In the genomic region with DNA sequence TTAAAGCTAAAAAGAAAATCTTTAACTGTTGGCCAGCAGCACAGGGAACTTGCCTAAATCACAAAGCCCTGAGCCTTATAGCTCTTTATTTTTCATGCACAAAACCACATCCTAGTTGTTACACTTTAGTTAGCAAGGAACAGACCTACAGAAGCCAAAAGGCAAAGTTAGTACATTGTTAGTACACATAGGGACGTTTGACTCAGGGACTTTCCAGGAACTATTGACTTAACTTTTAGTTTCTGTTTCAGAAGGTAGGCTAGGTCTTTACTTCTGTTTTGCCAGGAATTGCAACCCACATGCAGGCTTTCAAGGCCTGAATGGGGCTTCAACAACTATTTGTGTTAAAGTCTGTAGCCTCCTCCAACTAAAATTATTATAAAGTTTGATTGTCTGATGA, we compare ENCODE assay signal across 21 mouse cellular contexts.
A peak's percentile ranks its signal among the peaks of the same experiment; 100 is the strongest.
DNase-seq lines count a peak whose midpoint lies in the region; ATAC-seq and TF ChIP-seq lines count a peak whose summit lies in the region.
"Had no signal": no experiment of that assay in that cellular context is flagged by ENCODE, and none has a peak within 500 bp of the region (broad histone marks: within the 10 kb centered on the region; RNA-seq: fewer than 3 reads in every experiment).

No protein-coding gene starts in this region.

- peak; percentile 72 for ATAC-seq in CD4-positive, CD25-positive, alpha-beta regulatory T cell, adult 4 months
- ATAC-seq in hematopoietic stem cell, adult 5-6 weeks (replicated peaks in 1 of 2; ENCODE audit: insufficient read depth in 1 of 2, low FRiP score in 2 of 2, low TSS enrichment in 1 of 2, low read depth in 1 of 2, poor library complexity in 2 of 2, severe bottlenecking in 2 of 2) = peak; percentile 58 to 82; a peak in 3 of 4 replicates
- peak; percentile 86 for ATAC-seq in inflammation-experienced regulatory T-cells, adult 6 months
- ATAC-seq: forebrain, embryonic 13.5 days; forebrain, embryonic 15.5 days; forebrain, postnatal 0 days had no signal

- H3K27me3 ChIP-seq in CH12.LX (replicated peaks) = no peaks in the 10 kb centered on the region
- no peaks in the 10 kb centered on the region for H3K27me3 ChIP-seq in heart, adult 2 months (ENCODE audit: control insufficient read depth, insufficient read depth, low read length)
- H3K27me3 ChIP-seq: embryonic facial prominence, embryonic 12.5 days; forebrain, embryonic 13.5 days; forebrain, embryonic 15.5 days had no signal

- no peak for TF ChIP-seq CTCF in CH12.LX (conservative IDR thresholded peaks at IDR 0.05 in 1 of 2, IDR thresholded peaks at IDR 0.05 in 1 of 2; ENCODE audit: low read depth in 2 of 2, low read length in 2 of 2)
- TF ChIP-seq CTCF in heart, adult 2 months (IDR thresholded peaks at IDR 0.05) = no peak

- H3K9ac ChIP-seq in CH12.LX (ENCODE audit: insufficient read depth, low read depth) = no peak overlapping the region
- no peak overlapping the region for H3K9ac ChIP-seq in heart, adult 2 months (ENCODE audit: low read depth, low read length)
- H3K9ac ChIP-seq: embryonic facial prominence, embryonic 12.5 days; forebrain, embryonic 13.5 days; forebrain, embryonic 15.5 days; forebrain, postnatal 0 days had no signal

- no peak for TF ChIP-seq POLR2A in CH12.LX (IDR thresholded peaks at IDR 0.05; ENCODE audit: low read depth, low read length)
- TF ChIP-seq POLR2A in heart, adult 2 months (IDR thresholded peaks at IDR 0.05; ENCODE audit: insufficient read depth, low read depth, low read length) = no peak

- peak; percentile 80 for TF ChIP-seq EP300 in CH12.LX (IDR thresholded peaks at IDR 0.05; ENCODE audit: low read length)
- TF ChIP-seq EP300 in heart, adult 2 months (IDR thresholded peaks at IDR 0.05; ENCODE audit: insufficient read depth, low read depth, low read length) = no peak

- peak overlapping the region; percentile 57 for H3K4me2 ChIP-seq in CH12.LX (ENCODE audit: insufficient read depth, low read depth, poor library complexity, severe bottlenecking)
- H3K4me2 ChIP-seq: embryonic facial prominence, embryonic 12.5 days; forebrain, embryonic 13.5 days; forebrain, embryonic 15.5 days had no signal

- no peak overlapping the region for H3K4me3 ChIP-seq in CH12.LX (replicated peaks in 1 of 3; ENCODE audit: low read depth in 2 of 3, low read length in 2 of 3, poor library complexity in 1 of 3)
- no peak overlapping the region for H3K4me3 ChIP-seq in heart, adult 2 months
- H3K4me3 ChIP-seq: embryonic facial prominence, embryonic 10.5 days; embryonic facial prominence, embryonic 12.5 days; forebrain, embryonic 13.5 days; forebrain, embryonic 15.5 days had no signal

- intact Hi-C loops in heart, adult 2 months (cut with DNase I) = no loop called here

- peak; percentile 55 for DNase-seq in CH12.LX (ENCODE audit: extremely low read depth)
- no peak for DNase-seq in left cerebral cortex, adult 18-20 months (ENCODE audit: low spot score in 2 of 2)
- no peak for DNase-seq in heart, adult 2 months
- DNase-seq in spleen, postnatal 36 days (ENCODE audit: low spot score in 2 of 2) = no peak
- no peak for DNase-seq in cerebellum, postnatal 14 days
- DNase-seq: adrenal gland, adult 8-10 months; adrenal gland, postnatal 14 days; adrenal gland, postnatal 36 days; cerebellum, adult 11-12 months; cerebellum, adult 2 months; cerebellum, adult 9-10 months; cerebellum, postnatal 10 days; cerebellum, postnatal 36 days; forebrain, postnatal 0 days had no signal

- in situ Hi-C loops in CH12.LX (cut with MboI; ENCODE audit: low pct_ligation_motif_present, low pct_unique_long_range_greater_than_20kb, low sequenced_read_pairs) = no loop called here

- dilution Hi-C loops in CH12.LX (cut with MboI; ENCODE audit: extremely low pct_ligation_motif_present, extremely low pct_unique_long_range_greater_than_20kb, low sequenced_read_pairs) = no loop called here

- no peaks in the 10 kb centered on the region for H3K36me3 ChIP-seq in CH12.LX (replicated peaks in 1 of 2; ENCODE audit: control insufficient read depth in 1 of 2, insufficient read depth in 1 of 2, low read length in 1 of 2)
- H3K36me3 ChIP-seq in heart, adult 2 months (ENCODE audit: control insufficient read depth, insufficient read depth, low read length) = no peaks in the 10 kb centered on the region
- H3K36me3 ChIP-seq: embryonic facial prominence, embryonic 10.5 days; embryonic facial prominence, embryonic 12.5 days; forebrain, embryonic 15.5 days had no signal

- no peak overlapping the region for H3K27ac ChIP-seq in CH12.LX (ENCODE audit: insufficient read depth, low read depth)
- H3K27ac ChIP-seq in heart, adult 2 months = no peak overlapping the region
- H3K27ac ChIP-seq: embryonic facial prominence, embryonic 10.5 days; embryonic facial prominence, embryonic 12.5 days; forebrain, embryonic 13.5 days; forebrain, embryonic 15.5 days had no signal

- H3K4me1 ChIP-seq in CH12.LX (ENCODE audit: control insufficient read depth in 1 of 2, insufficient read depth in 2 of 2) = peaks cover 2 to 19% of the 10 kb centered on the region in 2 experiments; a peak in 3 of 4 replicates
- H3K4me1 ChIP-seq in heart, adult 2 months (ENCODE audit: control insufficient read depth, insufficient read depth, low read length) = no peaks in the 10 kb centered on the region
- H3K4me1 ChIP-seq: embryonic facial prominence, embryonic 10.5 days; embryonic facial prominence, embryonic 12.5 days; forebrain, embryonic 13.5 days; forebrain, embryonic 15.5 days had no signal

- 35% methylated on average over 1 of the region's 1 CpGs for WGBS in heart, adult 2 months

- TF ChIP-seq RAD21 in CH12.LX (IDR thresholded peaks at IDR 0.05; ENCODE audit: low read depth, low read length) = no peak

- H3K79me2 ChIP-seq in CH12.LX (replicated peaks; ENCODE audit: control insufficient read depth, extremely low read depth, insufficient read depth, poor library complexity, severe bottlenecking) = no peaks in the 10 kb centered on the region
- no peaks in the 10 kb centered on the region for H3K79me2 ChIP-seq in heart, adult 2 months (replicated peaks; ENCODE audit: control insufficient read depth, insufficient read depth, low read length)

- H3K9me3 ChIP-seq in CH12.LX (replicated peaks; ENCODE audit: low read length) = no peaks in the 10 kb centered on the region
- H3K9me3 ChIP-seq: embryonic facial prominence, embryonic 10.5 days; embryonic facial prominence, embryonic 12.5 days; forebrain, embryonic 13.5 days; forebrain, embryonic 15.5 days had no signal

TF ChIP-seq in CH12.LX, 34 proteins besides CTCF, POLR2A, EP300 and RAD21:
- TF ChIP-seq TBP (conservative IDR thresholded peaks at IDR 0.05; ENCODE audit: low read depth, low read length) (no peak), MAFK (IDR thresholded peaks at IDR 0.05; ENCODE audit: insufficient replicate concordance, low read length) (no peak), JUN (IDR thresholded peaks at IDR 0.05; ENCODE audit: insufficient read depth, low read depth, low read length) (no peak; the same call in 1 of the 2 replicates), USF2 (conservative IDR thresholded peaks at IDR 0.05; ENCODE audit: low read depth, low read length) (no peak), RCOR1 (conservative IDR thresholded peaks at IDR 0.05; ENCODE audit: low read depth, low read length) (no peak), USF1 (IDR thresholded peaks at IDR 0.05; ENCODE audit: low read depth, low read length) (no peak), KAT2A (IDR thresholded peaks at IDR 0.05; ENCODE audit: insufficient replicate concordance, low read length) (no peak), NRF1 (IDR thresholded peaks at IDR 0.05; ENCODE audit: low read depth, low read length) (no peak), JUND (conservative IDR thresholded peaks at IDR 0.05; ENCODE audit: low read depth, low read length) (peak; percentile 27; the same call in 1 of the 2 replicates), MEF2A (IDR thresholded peaks at IDR 0.05; ENCODE audit: borderline replicate concordance, low read depth, low read length) (no peak), NELFE (IDR thresholded peaks at IDR 0.05; ENCODE audit: low read depth, low read length) (no peak), BHLHE40 (IDR thresholded peaks at IDR 0.05; ENCODE audit: low read depth, low read length) (no peak), PAX5 (IDR thresholded peaks at IDR 0.05; ENCODE audit: low read length) (no peak), POLR2AphosphoS2 (IDR thresholded peaks at IDR 0.05; ENCODE audit: low read depth, low read length) (no peak), ETS1 (conservative IDR thresholded peaks at IDR 0.05; ENCODE audit: low read depth, low read length) (peak; percentile 63), ELF1 (IDR thresholded peaks at IDR 0.05; ENCODE audit: low read depth, low read length) (no peak), ZKSCAN1 (IDR thresholded peaks at IDR 0.05; ENCODE audit: borderline replicate concordance, low read depth, low read length) (no peak), MYC (IDR thresholded peaks at IDR 0.05; ENCODE audit: low read depth, low read length) (no peak), IRF4 (IDR thresholded peaks at IDR 0.05; ENCODE audit: low read depth, low read length) (peak; percentile 74), CHD2 (IDR thresholded peaks at IDR 0.05; ENCODE audit: low read length) (no peak)
